In the genomic region with DNA sequence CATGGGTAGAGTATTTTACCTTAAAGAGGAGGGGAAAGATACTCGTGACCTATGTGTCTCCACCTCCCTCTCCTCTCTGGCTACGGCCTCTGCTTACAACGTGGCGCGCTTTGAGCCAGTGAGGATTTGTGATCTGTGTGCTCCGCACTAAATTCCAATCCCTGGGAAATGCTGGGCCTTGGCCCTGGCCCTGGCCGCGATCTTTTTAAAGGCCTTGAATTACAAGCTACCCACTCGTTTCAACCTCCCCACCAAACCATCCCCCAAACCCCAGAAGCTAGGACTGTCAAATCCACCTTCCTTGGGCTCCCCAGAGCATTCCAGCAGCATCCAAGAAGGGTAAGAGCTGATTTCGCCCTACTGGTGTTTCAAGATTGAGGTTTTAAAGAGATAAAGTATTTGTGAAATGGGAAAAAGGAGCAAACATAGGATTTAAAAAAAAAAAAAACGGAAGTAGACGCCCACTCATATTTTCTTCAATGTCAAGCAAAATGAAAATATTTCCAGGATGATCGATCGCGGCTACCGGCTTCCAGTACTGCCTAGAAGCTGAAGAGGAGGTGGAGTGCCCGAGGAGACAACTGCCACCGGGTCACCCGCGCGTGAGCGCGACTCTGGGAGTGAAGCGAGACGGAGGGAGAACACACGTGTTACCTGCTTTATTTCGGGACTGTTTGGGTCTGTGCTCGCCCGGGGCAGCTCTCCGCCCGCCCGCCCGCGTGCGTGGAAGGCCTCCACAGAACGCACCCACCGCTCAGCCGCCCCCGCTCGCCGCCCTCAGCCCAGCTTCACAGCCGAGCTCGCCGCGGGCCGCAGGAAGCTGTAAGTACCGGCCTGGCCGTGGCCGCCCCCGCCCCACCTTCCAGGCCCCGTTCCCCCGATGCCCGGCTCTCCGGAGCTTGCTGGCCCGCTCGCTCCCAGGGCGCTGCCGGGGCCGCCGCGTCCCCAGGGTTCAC, we compare ENCODE assay signal across 9 mouse cellular contexts. TPM values are rescaled to one million over a fixed set of nuclear protein-coding genes. Genes with fewer than 3 reads are reported as not detected.
DNase-seq lines count a peak whose midpoint lies in the region; ATAC-seq and TF ChIP-seq lines count a peak whose summit lies in the region.
"Had no signal": no experiment of that assay in that cellular context is flagged by ENCODE, and none has a peak within 500 bp of the region (broad histone marks: within the 10 kb centered on the region; RNA-seq: fewer than 3 reads in every experiment).

A gene (plus strand): TSS at position 96 of the 956 bp plus-strand sequence.

- H3K4me3 ChIP-seq in heart, postnatal 0 days (ENCODE audit: low read depth, low read length) = peak within 1 kb of the TSS; percentile 42
- H3K4me3 ChIP-seq in hindbrain, embryonic 13.5 days = peak within 1 kb of the TSS; percentile 25
- peak within 1 kb of the TSS; percentile 39 for H3K4me3 ChIP-seq in limb, embryonic 15.5 days
- H3K4me3 ChIP-seq in stomach, embryonic 15.5 days (replicated peaks) = peak within 1 kb of the TSS; percentile 35

- H3K4me2 ChIP-seq in heart, postnatal 0 days (ENCODE audit: low read depth, low read length) = peak within 1 kb of the TSS; percentile 53
- peak within 1 kb of the TSS; percentile 38 for H3K4me2 ChIP-seq in hindbrain, embryonic 13.5 days
- H3K4me2 ChIP-seq in limb, embryonic 15.5 days = peak within 1 kb of the TSS; percentile 56
- peak within 1 kb of the TSS; percentile 53 for H3K4me2 ChIP-seq in stomach, embryonic 15.5 days

- H3K4me1 ChIP-seq in heart, postnatal 0 days (ENCODE audit: control insufficient read depth, insufficient read depth) = peaks cover 6% of the 10 kb centered on the region; the same call in 1 of the 2 replicates
- H3K4me1 ChIP-seq in hindbrain, embryonic 13.5 days (replicated peaks) = peaks cover 10% of the 10 kb centered on the region; the same call in 1 of the 2 replicates
- H3K4me1 ChIP-seq in limb, embryonic 15.5 days = peaks cover 20% of the 10 kb centered on the region
- peaks cover 14% of the 10 kb centered on the region for H3K4me1 ChIP-seq in stomach, embryonic 15.5 days

- ATAC-seq in heart, postnatal 0 days (ENCODE audit: insufficient read depth, low read depth) = peak; percentile 24; the same call in 1 of the 2 replicates
- ATAC-seq in hindbrain, embryonic 13.5 days (ENCODE audit: low FRiP score) = peak; percentile 43
- ATAC-seq in limb, embryonic 15.5 days (ENCODE audit: insufficient number of reproducible peaks, low FRiP score, low TSS enrichment, low read depth) = no peak
- ATAC-seq in stomach, embryonic 15.5 days (ENCODE audit: insufficient read depth, low FRiP score, low read depth) = no peak

- no peak for TF ChIP-seq CTCF in heart, postnatal 0 days (IDR thresholded peaks at IDR 0.05; ENCODE audit: low read depth)
- no peak for TF ChIP-seq CTCF in brain, embryonic 14.5 days (IDR thresholded peaks at IDR 0.05; ENCODE audit: borderline replicate concordance, extremely low read depth, insufficient read depth, insufficient read length)

- no peak for TF ChIP-seq POLR2A in brain, embryonic 14.5 days (IDR thresholded peaks at IDR 0.05; ENCODE audit: borderline replicate concordance, extremely low read depth, insufficient read depth, insufficient read length, poor library complexity, severe bottlenecking)

- no peak for TF ChIP-seq EP300 in heart, postnatal 0 days (IDR thresholded peaks at IDR 0.05; ENCODE audit: low read depth)

- no peak within 1 kb of the TSS for H3K27ac ChIP-seq in heart, postnatal 0 days (ENCODE audit: low read depth)
- no peak within 1 kb of the TSS for H3K27ac ChIP-seq in hindbrain, embryonic 13.5 days
- H3K27ac ChIP-seq in limb, embryonic 15.5 days = no peak within 1 kb of the TSS
- H3K27ac ChIP-seq in stomach, embryonic 15.5 days = no peak within 1 kb of the TSS

- 1% methylated on average over 58 of the region's 61 CpGs for WGBS in heart, postnatal 0 days
- under 1% methylated on average over 61 of the region's 61 CpGs for WGBS in hindbrain, embryonic 13.5 days
- WGBS in limb, embryonic 15.5 days = 1% methylated on average over 61 of the region's 61 CpGs
- 2% methylated on average over 51 of the region's 61 CpGs for WGBS in stomach, embryonic 15.5 days

- H3K9ac ChIP-seq in heart, postnatal 0 days (replicated peaks; ENCODE audit: low read depth, low read length) = no peak within 1 kb of the TSS
- H3K9ac ChIP-seq in hindbrain, embryonic 13.5 days = no peak within 1 kb of the TSS
- no peak within 1 kb of the TSS for H3K9ac ChIP-seq in limb, embryonic 15.5 days
- H3K9ac ChIP-seq in stomach, embryonic 15.5 days = no peak within 1 kb of the TSS

- DNase-seq in heart, postnatal 0 days (ENCODE audit: low spot score) = no peak
- DNase-seq in heart, postnatal 10 days = no peak
- peak; percentile 85 for DNase-seq in brain, embryonic 14.5 days (ENCODE audit: low read depth)
- no peak for DNase-seq in c-Kit-positive CD71-positive TER-119-positive erythroid progenitor cells, embryonic 14.5 days (ENCODE audit: low spot score)
- no peak for DNase-seq in adrenal gland, postnatal 25 days

- H3K36me3 ChIP-seq in heart, postnatal 0 days (replicated peaks; ENCODE audit: control insufficient read depth, insufficient read depth, low read length) = no peaks in the 10 kb centered on the region
- no peaks in the 10 kb centered on the region for H3K36me3 ChIP-seq in hindbrain, embryonic 13.5 days
- no peaks in the 10 kb centered on the region for H3K36me3 ChIP-seq in limb, embryonic 15.5 days
- H3K36me3 ChIP-seq in stomach, embryonic 15.5 days = no peaks in the 10 kb centered on the region

- intact Hi-C loops in heart, postnatal 10 days (cut with DNase I) = no loop called here

- H3K27me3 ChIP-seq in heart, postnatal 0 days (ENCODE audit: control insufficient read depth, insufficient read depth, low read length) = peaks cover 93% of the 10 kb centered on the region
- H3K27me3 ChIP-seq in hindbrain, embryonic 13.5 days = peaks cover 86% of the 10 kb centered on the region
- H3K27me3 ChIP-seq in limb, embryonic 15.5 days = peaks cover 82% of the 10 kb centered on the region
- peaks cover 81% of the 10 kb centered on the region for H3K27me3 ChIP-seq in stomach, embryonic 15.5 days (replicated peaks)

- H3K9me3 ChIP-seq in heart, postnatal 0 days (replicated peaks; ENCODE audit: control insufficient read depth, low read length) = no peaks in the 10 kb centered on the region
- H3K9me3 ChIP-seq in hindbrain, embryonic 13.5 days = no peaks in the 10 kb centered on the region; the same call in 1 of the 2 replicates
- no peaks in the 10 kb centered on the region; the same call in 1 of the 2 replicates for H3K9me3 ChIP-seq in limb, embryonic 15.5 days
- no peaks in the 10 kb centered on the region for H3K9me3 ChIP-seq in stomach, embryonic 15.5 days

RNA-seq across cellular contexts. Expression of the gene that starts here (rescaled TPM):
- not detected in 2 replicates for total RNA-seq in heart, postnatal 0 days (2014; rRNA removed; ENCODE audit: low replicate concordance)
- polyA plus RNA-seq in heart, postnatal 0 days (2015; fragmentation: Nextera tagmentation; extraction: Ambion mirVana) = not detected in 2 replicates
- total RNA-seq in heart, postnatal 10 days (2021) = under 1 TPM in 1 of 2 experiments, not detected in 1; 0.12 TPM
- 76.0 and 160 TPM in 2 replicates for polyA plus RNA-seq in brain, embryonic 14.5 days (2012; rRNA removed)
- polyA plus RNA-seq in hindbrain, embryonic 13.5 days (2015; fragmentation: Nextera tagmentation; extraction: Ambion mirVana) = 0.40 and 0.44 TPM in 2 replicates
- polyA plus RNA-seq in limb, embryonic 15.5 days (2015; fragmentation: Nextera tagmentation; extraction: Ambion mirVana) = not detected in 2 replicates
- 0.06 and 0.10 TPM in 2 replicates for polyA plus RNA-seq in stomach, embryonic 15.5 days (2015; fragmentation: Nextera tagmentation; extraction: Ambion mirVana)
- total RNA-seq in adrenal gland, postnatal 25 days (2021) = not detected in 2 replicates
- total RNA-seq: liver, adult 2 months had no signal
- polyA plus RNA-seq: liver, adult 2 months had no signal

Comparison
In these comparisons a context has a peak if more than half of its experiments do, and no peak if none do; other contexts are left out.
1. RNA of the gene that starts here (polyA plus RNA-seq): 76.0 to 160 TPM in brain, embryonic 14.5 days; 0.40 to 0.44 TPM in hindbrain, embryonic 13.5 days, 0.06 to 0.10 TPM in stomach, embryonic 15.5 days, not detected in heart, postnatal 0 days and not detected in limb, embryonic 15.5 days; every median in the first group is over 10 times any median in the second.
2. Peak in ATAC-seq, H3K4me3 ChIP-seq and H3K4me2 ChIP-seq in heart, postnatal 0 days; RNA of the gene not detected or under 1 TPM.
3. Peak in ATAC-seq, H3K4me3 ChIP-seq and H3K4me2 ChIP-seq in hindbrain, embryonic 13.5 days; RNA of the gene not detected or under 1 TPM.
4. Peak in every context shown above with its lines, with median percentiles within 50 percentile points of each other: H3K4me2 ChIP-seq and H3K4me3 ChIP-seq.